Mouse (Mus musculus) naive thymus-derived CD4-positive, alpha-beta T cell, adult 5 months (primary cell): ENCODE data around the gene Fscn2. TPM values are rescaled to one million over a fixed set of nuclear protein-coding genes. Genes with fewer than 3 reads are reported as not detected.

Experiments used
- polyA plus RNA-seq: library from polyadenylated mRNA; unstranded; fragments of 100-300 nt; shearing (Covaris generic); gene quantifications from one replicate; pipeline ENCODE4 v1.2.1, GENCODE M21; 2017

Fscn2 gene
- not detected for polyA plus RNA-seq

GRCm38 (mm10) chr11:120361295-120361694 is at the start of gene Fscn2:
Gene Fscn2, plus strand, starts transcription at chr11:120361534.

GRCm38 (mm10) chr11:120347791-120348683 is 13.3 kb upstream of the Fscn2 start, which contains the start of gene Actg1:
Gene Actg1, minus strand, starts transcription at chr11:120348542.

GRCm38 (mm10) chr11:120378611-120379540 is 17.5 kb downstream of the Fscn2 start, which contains the start of gene Faap100:
Gene Faap100, minus strand, starts transcription at chr11:120378764.

Other genes starting within 250 kb of the Fscn2 start
- gene Slc38a10, start 210.2 kb upstream of the Fscn2 start, polyA plus RNA-seq, result 99.6 TPM
- not detected for gene Bahcc1, start 128.6 kb upstream of the Fscn2 start, polyA plus RNA-seq
- gene Actg1, start 13.0 kb upstream of the Fscn2 start, polyA plus RNA-seq, result 1,734 TPM
- gene Faap100, start 17.2 kb downstream of the Fscn2 start, polyA plus RNA-seq, result 24.8 TPM
- 56.3 TPM for gene Nploc4, start 76.2 kb downstream of the Fscn2 start, polyA plus RNA-seq
- not detected for gene Tspan10, start 81.1 kb downstream of the Fscn2 start, polyA plus RNA-seq
- gene Pde6g, start 92.0 kb downstream of the Fscn2 start, polyA plus RNA-seq, result 0.19 TPM
- gene Oxld1, start 96.5 kb downstream of the Fscn2 start, polyA plus RNA-seq, result 2.3 TPM
- gene Ccdc137, start 96.6 kb downstream of the Fscn2 start, polyA plus RNA-seq, result 24.3 TPM
- 11.5 TPM for gene Arl16, start 106.1 kb downstream of the Fscn2 start, polyA plus RNA-seq
- gene Mrpl12, start 123.1 kb downstream of the Fscn2 start, polyA plus RNA-seq, result 43.3 TPM
- 6.9 TPM for gene Slc25a10, start 130.3 kb downstream of the Fscn2 start, polyA plus RNA-seq
- gene Gcgr, start 169.2 kb downstream of the Fscn2 start, polyA plus RNA-seq, result not detected
- 80.5 TPM for gene Mcrip1, start 188.2 kb downstream of the Fscn2 start, polyA plus RNA-seq
- gene Ppp1r27, start 189.6 kb downstream of the Fscn2 start, polyA plus RNA-seq, result not detected
- gene P4hb, start 211.7 kb downstream of the Fscn2 start, polyA plus RNA-seq, result 187 TPM
- gene Arhgdia, start 220.1 kb downstream of the Fscn2 start, polyA plus RNA-seq, result 668 TPM
- 272 TPM for gene Alyref, start 236.8 kb downstream of the Fscn2 start, polyA plus RNA-seq
- 79.1 TPM for gene Anapc11, start 236.9 kb downstream of the Fscn2 start, polyA plus RNA-seq
- gene Npb, start 246.9 kb downstream of the Fscn2 start, polyA plus RNA-seq, result not detected